26 mouse cellular contexts compared by ENCODE assay signal in genomic region chr3:86214248-86214647, GRCm38 (mm10).
"Had no signal": no experiment of that assay in that cellular context is flagged by ENCODE, and none has a peak within 500 bp of the region (broad histone marks: within the 10 kb centered on the region; RNA-seq: fewer than 3 reads in every experiment).

No protein-coding gene starts in this region.

- H3K4me2 ChIP-seq: heart, embryonic 12.5 days; hindbrain, embryonic 12.5 days; hindbrain, embryonic 14.5 days; intestine, embryonic 15.5 days; limb, embryonic 13.5 days; limb, embryonic 15.5 days; liver, embryonic 12.5 days had no signal

- DNase-seq: gastrocnemius, adult 2 months; gastrocnemius, postnatal 10 days; gastrocnemius, postnatal 25 days; heart, adult 18-20 months; heart, postnatal 10 days; heart, postnatal 4 days; kidney, adult 18-20 months; kidney, adult 8-10 months; kidney, postnatal 14 days; kidney, postnatal 36 days; layer of hippocampus, adult 9-11 months; layer of hippocampus, postnatal 36 days; left cerebral cortex, postnatal 4 days had no signal

- H3K27me3 ChIP-seq: heart, embryonic 12.5 days; hindbrain, embryonic 12.5 days; intestine, embryonic 15.5 days; limb, embryonic 13.5 days; limb, embryonic 15.5 days; liver, embryonic 12.5 days had no signal

- ATAC-seq: hindbrain, embryonic 16.5 days; intestine, embryonic 15.5 days; intestine, postnatal 0 days; liver, embryonic 12.5 days had no signal

- H3K9me3 ChIP-seq: heart, embryonic 10.5 days; heart, embryonic 12.5 days; hindbrain, embryonic 10.5 days; hindbrain, embryonic 12.5 days; intestine, embryonic 15.5 days; limb, embryonic 13.5 days; limb, embryonic 15.5 days; liver, embryonic 12.5 days had no signal

- H3K36me3 ChIP-seq: heart, embryonic 10.5 days; heart, embryonic 12.5 days; hindbrain, embryonic 10.5 days; hindbrain, embryonic 12.5 days; intestine, embryonic 15.5 days; limb, embryonic 13.5 days; limb, embryonic 15.5 days; liver, embryonic 12.5 days had no signal

- H3K9ac ChIP-seq: heart, embryonic 12.5 days; hindbrain, embryonic 12.5 days; hindbrain, embryonic 14.5 days; intestine, embryonic 15.5 days; limb, embryonic 13.5 days; limb, embryonic 15.5 days; liver, embryonic 12.5 days; liver, embryonic 14.5 days had no signal

- H3K4me3 ChIP-seq: gastrocnemius, adult 2 months; heart, embryonic 10.5 days; heart, embryonic 12.5 days; hindbrain, embryonic 10.5 days; hindbrain, embryonic 12.5 days; intestine, embryonic 15.5 days; limb, embryonic 13.5 days; limb, embryonic 15.5 days; liver, embryonic 12.5 days had no signal

- H3K27ac ChIP-seq: gastrocnemius, adult 2 months; heart, embryonic 10.5 days; hindbrain, embryonic 10.5 days; hindbrain, embryonic 12.5 days; hindbrain, embryonic 14.5 days; intestine, embryonic 15.5 days; kidney, postnatal 0 days; limb, embryonic 13.5 days; limb, embryonic 15.5 days; liver, embryonic 12.5 days; liver, embryonic 14.5 days had no signal

- H3K4me1 ChIP-seq: heart, embryonic 10.5 days; heart, embryonic 12.5 days; hindbrain, embryonic 10.5 days; hindbrain, embryonic 12.5 days; intestine, embryonic 15.5 days; limb, embryonic 13.5 days; limb, embryonic 15.5 days; liver, embryonic 12.5 days had no signal
